Mouse (Mus musculus): ENCODE results near the gene Gm10134.
"Not testable (repeated sequence)": the region's sequence is repeated elsewhere in the genome, so short reads cannot be mapped to it uniquely, and the experiment has no call there.

Gm10134 gene

GRCm38 (mm10) chr2:28505795-28506194 is at the start of gene Gm10134:
Gm10134 (plus strand) TSS chr2:28506095.
- in situ Hi-C loops (cut with MseI, MboI), result no loop called here

- in situ Hi-C loops (cut with MseI, MboI), result no loop called here
Observed at GRCm38 (mm10) chr2:28456616-28457015, 49.3 kb upstream of the Gm10134 start.

- in situ Hi-C loops (cut with MseI, MboI), result no loop called here
Observed at GRCm38 (mm10) chr2:28463919-28464318, 42.0 kb upstream of the Gm10134 start.

GRCm38 (mm10) chr2:28464919-28465318 is 41.0 kb upstream of the Gm10134 start:
- in situ Hi-C loops (cut with MseI, MboI), result no loop called here

- in situ Hi-C loops (cut with MseI, MboI), result no loop called here
Observed at GRCm38 (mm10) chr2:28465836-28466518, 39.9 kb upstream of the Gm10134 start, which contains the start of gene 1700007K13Rik. 1700007K13Rik (minus strand) TSS chr2:28466332.

GRCm38 (mm10) chr2:28467860-28468485 is 37.9 kb upstream of the Gm10134 start, which contains the start of gene Mrps2:
Mrps2 (plus strand) TSS chr2:28468066.
- in situ Hi-C loops (cut with MseI, MboI), result no loop called here

- in situ Hi-C loops (cut with MseI, MboI), result no loop called here
Observed at GRCm38 (mm10) chr2:28468486-28469225, 37.2 kb upstream of the Gm10134 start.

GRCm38 (mm10) chr2:28469461-28469860 is 36.4 kb upstream of the Gm10134 start:
- in situ Hi-C loops (cut with MseI, MboI), result no loop called here

- in situ Hi-C loops (cut with MseI, MboI), result no loop called here
Observed at GRCm38 (mm10) chr2:28470591-28470990, 35.3 kb upstream of the Gm10134 start.

GRCm38 (mm10) chr2:28472011-28472410 is 33.9 kb upstream of the Gm10134 start:
- in situ Hi-C loops (cut with MseI, MboI), result not testable (repeated sequence)

- in situ Hi-C loops (cut with MseI, MboI), result not testable (repeated sequence)
Observed at GRCm38 (mm10) chr2:28477993-28478392, 27.9 kb upstream of the Gm10134 start.

- in situ Hi-C loops (cut with MseI, MboI), result no loop called here
Observed at GRCm38 (mm10) chr2:28479208-28480204, 26.4 kb upstream of the Gm10134 start.

GRCm38 (mm10) chr2:28483861-28484260 is 22.0 kb upstream of the Gm10134 start:
- in situ Hi-C loops (cut with MseI, MboI), result no loop called here

GRCm38 (mm10) chr2:28494521-28494920 is 11.4 kb upstream of the Gm10134 start:
- in situ Hi-C loops (cut with MseI, MboI), result no loop called here

GRCm38 (mm10) chr2:28495207-28495756 is 10.6 kb upstream of the Gm10134 start:
- in situ Hi-C loops (cut with MseI, MboI), result no loop called here

GRCm38 (mm10) chr2:28495801-28496595 is 9.9 kb upstream of the Gm10134 start:
- in situ Hi-C loops (cut with MseI, MboI), result no loop called here

- in situ Hi-C loops (cut with MseI, MboI), result no loop called here
Observed at GRCm38 (mm10) chr2:28496671-28497070, 9.2 kb upstream of the Gm10134 start, which contains the start of gene Gbgt1. Gbgt1 (plus strand) TSS chr2:28496891.

- in situ Hi-C loops (cut with MseI, MboI), result no loop called here
Observed at GRCm38 (mm10) chr2:28497561-28497960, 8.3 kb upstream of the Gm10134 start.

GRCm38 (mm10) chr2:28498431-28498830 is 7.5 kb upstream of the Gm10134 start:
- in situ Hi-C loops (cut with MseI, MboI), result no loop called here

GRCm38 (mm10) chr2:28502987-28503386 is 2.9 kb upstream of the Gm10134 start:
- in situ Hi-C loops (cut with MseI, MboI), result no loop called here
